Mouse (Mus musculus) ES-Bruce4 (cell line): Measurements from ENCODE around the gene Mvk. TPM values are rescaled to one million over a fixed set of nuclear protein-coding genes. Genes with fewer than 3 reads are reported as not detected.

Source experiments
- H3K27ac ChIP-seq: 2 replicates; pipeline ENCODE4 v1.5.1; 2012; ENCODE audit warnings: low read length, inconsistent platforms; ENCODE audit not compliant: insufficient read depth
- H3K27me3 ChIP-seq: 2 replicates; pipeline ENCODE4 v1.6.1; 2012; ENCODE audit warnings: mild to moderate bottlenecking, low read length, inconsistent platforms; ENCODE audit not compliant: control insufficient read depth, poor library complexity, insufficient read depth, severe bottlenecking
- H3K36me3 ChIP-seq: 2 replicates; pipeline ENCODE4 v1.6.1; 2012; ENCODE audit warnings: inconsistent platforms, mild to moderate bottlenecking, low read length, moderate library complexity; ENCODE audit not compliant: control insufficient read depth, poor library complexity, insufficient read depth, severe bottlenecking
- H3K4me1 ChIP-seq: one replicate; pipeline ENCODE4 v1.8.1; 2011; ENCODE audit warnings: low read length; ENCODE audit not compliant: control insufficient read depth, insufficient read depth
- H3K4me3 ChIP-seq: 2 replicates; pipeline ENCODE4 v1.5.1; 2011; ENCODE audit warnings: low read depth, mild to moderate bottlenecking, low read length
- H3K9ac ChIP-seq: 2 replicates; pipeline ENCODE4 v1.6.1; 2012; ENCODE audit warnings: low read depth, mild to moderate bottlenecking, inconsistent platforms; ENCODE audit not compliant: poor library complexity, severe bottlenecking
- H3K9me3 ChIP-seq: replicated peaks from 2 replicates; pipeline ENCODE4 v1.6.1; 2012; ENCODE audit warnings: mild to moderate bottlenecking, low read length, inconsistent platforms; ENCODE audit not compliant: control insufficient read depth, poor library complexity, insufficient read depth, severe bottlenecking
- CTCF ChIP-seq: IDR thresholded peaks from one replicate; pipeline ENCODE4 v1.8.1; 2011; ENCODE audit warnings: low read depth, low read length
- EP300 ChIP-seq: IDR thresholded peaks from 2 replicates; pipeline ENCODE4 v1.6.1; 2011; ENCODE audit warnings: low read depth, low read length; ENCODE audit not compliant: insufficient read depth
- POLR2A ChIP-seq: IDR thresholded peaks from one replicate; pipeline ENCODE4 v1.8.1; 2011; ENCODE audit warnings: low read length; ENCODE audit not compliant: insufficient read depth
- polyA plus RNA-seq: library from polyadenylated mRNA; stranded (reverse); fragments of >200 nt; gene quantifications from 2 replicates; pipeline ENCODE4 v1.2.4, GENCODE M21; 2011; ENCODE audit warnings: low read depth; ENCODE audit not compliant: missing spikeins, insufficient read depth, insufficient read length

Gene Mvk
- polyA plus RNA-seq, 1 experiment: 16.7 TPM

DNA sequence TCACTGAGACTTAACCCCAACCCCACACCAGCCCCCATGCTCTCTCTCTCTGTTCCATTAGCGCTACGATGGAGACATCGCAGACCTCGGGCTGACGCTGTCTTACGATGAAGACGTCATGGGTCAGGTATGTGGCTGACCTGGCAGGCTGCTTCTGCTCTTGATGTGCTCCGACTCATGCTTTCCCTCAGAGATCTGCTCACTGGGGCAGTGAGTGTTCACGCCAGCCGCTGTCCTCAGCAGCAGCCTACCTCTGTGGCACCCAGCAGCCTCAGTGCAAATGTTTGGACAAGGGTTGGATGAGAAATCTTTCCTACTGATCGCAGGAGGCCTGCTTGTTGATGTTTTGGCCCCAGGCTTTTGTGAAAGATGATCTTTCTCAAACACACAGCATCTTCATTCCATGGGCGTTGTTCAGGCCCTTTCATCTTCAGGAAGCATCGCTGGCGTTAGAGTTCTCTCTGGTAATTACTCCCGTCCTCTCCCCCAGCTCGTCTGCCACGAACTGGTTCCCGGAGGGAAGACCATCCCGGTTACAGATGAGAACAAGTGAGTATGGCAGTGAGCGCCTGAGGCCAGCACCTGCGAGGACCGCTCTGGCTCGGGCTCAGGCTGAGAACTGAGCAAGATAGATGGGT is 31.6 kb upstream of the Mvk start:
- no peaks in the 10 kb centered on the region for H3K4me1 ChIP-seq
- peaks cover 13% of the 10 kb centered on the region for H3K36me3 ChIP-seq
- H3K9me3 ChIP-seq: no peaks in the 10 kb centered on the region
- H3K4me3 ChIP-seq: no peak overlapping the region
- no peak for TF ChIP-seq CTCF
- TF ChIP-seq EP300: no peak
- no peak for TF ChIP-seq POLR2A
- H3K9ac ChIP-seq: no peak overlapping the region
- no peak overlapping the region for H3K27ac ChIP-seq
- H3K27me3 ChIP-seq: no peaks in the 10 kb centered on the region

- H3K27me3 ChIP-seq: no peaks in the 10 kb centered on the region
- H3K9ac ChIP-seq: no peak overlapping the region
- peaks cover 11% of the 10 kb centered on the region for H3K36me3 ChIP-seq
- H3K4me1 ChIP-seq: no peaks in the 10 kb centered on the region
- TF ChIP-seq POLR2A: no peak
- H3K9me3 ChIP-seq: no peaks in the 10 kb centered on the region
- H3K4me3 ChIP-seq: no peak overlapping the region
- H3K27ac ChIP-seq: no peak overlapping the region
These were observed 30.9 kb upstream of the Mvk start for GRCm38 (mm10) chr5:114413067-114413735.

GRCm38 (mm10) chr5:114415606-114416005 is 28.5 kb upstream of the Mvk start:
- H3K27ac ChIP-seq: no peak overlapping the region
- no peaks in the 10 kb centered on the region for H3K27me3 ChIP-seq
- no peaks in the 10 kb centered on the region for H3K9me3 ChIP-seq
- H3K4me3 ChIP-seq: no peak overlapping the region
- no peaks in the 10 kb centered on the region for H3K4me1 ChIP-seq
- peaks cover 5% of the 10 kb centered on the region; the same call in 1 of the 2 replicates for H3K36me3 ChIP-seq
- TF ChIP-seq EP300: no peak
- no peak for TF ChIP-seq POLR2A
- no peak for TF ChIP-seq CTCF
- H3K9ac ChIP-seq: no peak overlapping the region

- H3K9ac ChIP-seq: no peak overlapping the region
- no peak overlapping the region for H3K27ac ChIP-seq
- no peak overlapping the region for H3K4me3 ChIP-seq
- no peak for TF ChIP-seq EP300
- no peak for TF ChIP-seq POLR2A
- no peak for TF ChIP-seq CTCF
- H3K27me3 ChIP-seq: no peaks in the 10 kb centered on the region
- no peaks in the 10 kb centered on the region for H3K9me3 ChIP-seq
- H3K4me1 ChIP-seq: no peaks in the 10 kb centered on the region
- H3K36me3 ChIP-seq: peaks cover 5% of the 10 kb centered on the region; the same call in 1 of the 2 replicates
These were observed 27.2 kb upstream of the Mvk start for GRCm38 (mm10) chr5:114416855-114417254.

- peaks cover 5% of the 10 kb centered on the region; the same call in 1 of the 2 replicates for H3K36me3 ChIP-seq
- H3K27me3 ChIP-seq: no peaks in the 10 kb centered on the region
- no peak for TF ChIP-seq EP300
- TF ChIP-seq POLR2A: no peak
- peak; percentile 76 for TF ChIP-seq CTCF
- H3K27ac ChIP-seq: no peak overlapping the region
- H3K9ac ChIP-seq: no peak overlapping the region
- no peak overlapping the region for H3K4me3 ChIP-seq
- H3K9me3 ChIP-seq: no peaks in the 10 kb centered on the region
- H3K4me1 ChIP-seq: no peaks in the 10 kb centered on the region
These were observed 25.5 kb upstream of the Mvk start for GRCm38 (mm10) chr5:114418541-114418940.

DNA sequence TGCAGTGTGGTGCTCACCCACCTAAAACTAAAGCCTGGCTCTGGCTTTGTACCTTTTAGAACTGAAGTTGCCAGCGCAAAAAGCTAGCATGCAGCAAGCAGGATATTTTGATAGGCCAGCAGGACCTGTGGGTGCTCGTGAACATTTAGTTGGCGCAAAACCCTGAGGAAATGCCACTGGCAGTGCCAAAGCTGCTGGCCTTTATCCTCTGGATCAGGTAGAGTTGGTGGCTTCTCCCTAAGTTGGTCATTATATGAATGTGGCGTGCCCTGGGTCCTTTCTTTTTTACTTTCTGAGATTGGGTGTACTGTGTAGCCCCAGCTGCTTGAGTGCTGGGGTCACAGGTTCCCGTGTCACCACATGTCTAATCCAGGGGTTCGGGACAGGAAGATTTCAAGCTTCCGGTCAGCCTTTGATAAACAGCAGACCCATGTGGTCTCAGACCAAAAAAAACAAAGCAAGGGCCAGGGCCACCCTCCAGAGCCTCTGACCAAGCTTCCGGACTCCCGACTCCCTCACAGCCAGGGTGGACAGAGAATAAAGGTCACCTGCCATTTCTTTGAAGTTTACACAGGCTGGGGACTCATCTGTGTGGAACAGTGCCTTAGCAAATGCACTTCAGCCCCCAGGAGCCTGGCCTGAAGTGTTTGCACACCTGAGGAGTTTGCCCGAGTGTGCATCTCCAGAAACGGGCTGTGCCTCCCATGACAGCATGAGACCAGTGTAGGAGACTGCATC is 22.3 kb upstream of the Mvk start:
- Histone ChIP-seq H3K9me3 (no peaks in the 10 kb centered on the region), H3K27me3 (no peaks in the 10 kb centered on the region), H3K9ac (no peak overlapping the region), H3K27ac (no peak overlapping the region), H3K36me3 (no peaks in the 10 kb centered on the region), H3K4me3 (no peak overlapping the region), H3K4me1 (no peaks in the 10 kb centered on the region)
- TF ChIP-seq POLR2A (no peak), EP300 (no peak), CTCF (no peak)
